Mouse (Mus musculus): ENCODE results near the gene Cadm1. TPM values are rescaled to one million over a fixed set of nuclear protein-coding genes. Genes with fewer than 3 reads are reported as not detected.

Gene Cadm1
- polyA plus RNA-seq, 1 experiment from 2014 or later, result 192 TPM

DNA sequence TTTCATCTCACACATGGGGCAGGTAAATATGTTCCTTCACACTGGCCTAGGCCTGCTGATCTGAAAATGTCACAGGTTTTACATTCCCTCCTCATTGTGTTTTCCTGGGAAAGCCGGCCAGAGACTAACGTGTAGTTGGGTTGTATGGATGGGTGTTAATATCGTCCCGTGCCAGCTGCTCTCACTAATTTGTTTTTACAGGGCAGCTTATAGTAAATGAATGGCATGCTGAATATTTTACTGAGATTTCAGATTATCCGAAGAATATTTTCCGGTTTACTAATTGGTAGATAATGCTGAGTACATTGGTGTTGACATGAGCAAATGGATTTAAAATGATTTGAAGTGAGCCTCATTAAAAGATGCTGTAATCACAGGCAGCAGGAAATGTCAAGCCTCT, 37.9 kb downstream of the Cadm1 start:
- Histone ChIP-seq H3K27me3 (ENCODE audit: control insufficient read depth, insufficient read depth, low read length) (no peaks in the 10 kb centered on the region), H3K36me3 (ENCODE audit: control insufficient read depth, insufficient read depth, low read length) (no peaks in the 10 kb centered on the region), H3K9me3 (ENCODE audit: control insufficient read depth, low read length) (no peaks in the 10 kb centered on the region), H3K4me3 (ENCODE audit: low read depth, low read length) (no peak overlapping the region), H3K4me1 (ENCODE audit: control insufficient read depth, insufficient read depth, low read length) (peaks cover 10% of the 10 kb centered on the region), H3K9ac (replicated peaks; ENCODE audit: low read depth, low read length) (no peak overlapping the region), H3K27ac (ENCODE audit: low read depth, low read length) (no peak overlapping the region), H3K4me2 (ENCODE audit: low read depth, low read length) (no peak overlapping the region)
- ATAC-seq (ENCODE audit: low read depth), result no peak
- WGBS, result 53% methylated on average over 6 of the region's 6 CpGs

DNA sequence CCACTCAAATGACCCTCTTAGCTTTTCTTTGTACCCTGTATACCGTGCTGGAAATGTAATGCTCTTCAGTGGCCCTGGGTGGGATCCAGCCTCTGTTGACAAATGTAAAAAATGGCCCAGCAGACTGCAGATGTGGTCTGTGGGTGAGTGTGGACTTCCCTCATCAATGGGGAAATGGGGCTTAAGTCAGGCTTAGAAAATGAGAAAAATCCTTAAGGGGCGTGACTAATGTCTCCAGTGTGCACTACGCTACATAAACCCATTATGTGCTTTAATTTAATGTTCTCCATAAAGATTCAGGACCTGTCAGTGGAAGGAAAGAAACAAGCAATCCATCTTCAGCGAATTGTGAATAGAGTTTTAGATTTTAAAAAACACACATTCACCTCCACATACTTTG, 40.2 kb downstream of the Cadm1 start:
- Histone ChIP-seq H3K9ac (replicated peaks; ENCODE audit: low read depth, low read length) (no peak overlapping the region), H3K27me3 (ENCODE audit: control insufficient read depth, insufficient read depth, low read length) (no peaks in the 10 kb centered on the region), H3K4me3 (ENCODE audit: low read depth, low read length) (no peak overlapping the region), H3K4me2 (ENCODE audit: low read depth, low read length) (no peak overlapping the region), H3K9me3 (ENCODE audit: control insufficient read depth, low read length) (no peaks in the 10 kb centered on the region), H3K4me1 (ENCODE audit: control insufficient read depth, insufficient read depth, low read length) (peaks cover 10% of the 10 kb centered on the region), H3K36me3 (ENCODE audit: control insufficient read depth, insufficient read depth, low read length) (no peaks in the 10 kb centered on the region), H3K27ac (ENCODE audit: low read depth, low read length) (no peak overlapping the region)
- no peak for ATAC-seq (ENCODE audit: low read depth)
- 24% methylated on average over 4 of the region's 4 CpGs for WGBS

DNA sequence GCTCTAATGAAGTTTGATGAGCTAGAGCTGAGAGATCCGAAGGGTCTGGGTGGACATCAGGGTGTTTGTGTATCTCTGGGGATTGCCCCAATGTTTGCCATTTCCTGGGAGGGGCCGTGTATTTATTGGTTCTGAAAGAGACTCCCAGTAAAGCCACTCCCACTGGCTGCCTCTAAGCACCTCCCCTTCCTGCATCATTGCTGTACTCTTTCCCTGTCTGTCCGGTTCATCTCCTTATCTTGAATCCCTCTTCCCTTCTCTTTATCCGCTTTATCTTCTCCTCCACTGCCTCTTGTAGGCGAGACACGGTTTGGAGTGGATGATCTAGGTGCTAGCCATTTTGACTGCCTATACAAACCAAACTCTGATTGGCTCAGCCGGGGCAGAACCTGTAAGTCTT, 41.5 kb downstream of the Cadm1 start:
- Histone ChIP-seq H3K27me3 (ENCODE audit: control insufficient read depth, insufficient read depth, low read length) (no peaks in the 10 kb centered on the region), H3K4me1 (ENCODE audit: control insufficient read depth, insufficient read depth, low read length) (peaks cover 10% of the 10 kb centered on the region), H3K36me3 (ENCODE audit: control insufficient read depth, insufficient read depth, low read length) (no peaks in the 10 kb centered on the region), H3K9me3 (ENCODE audit: control insufficient read depth, low read length) (no peaks in the 10 kb centered on the region), H3K27ac (ENCODE audit: low read depth, low read length) (no peak overlapping the region), H3K4me3 (ENCODE audit: low read depth, low read length) (no peak overlapping the region), H3K4me2 (ENCODE audit: low read depth, low read length) (no peak overlapping the region), H3K9ac (replicated peaks; ENCODE audit: low read depth, low read length) (no peak overlapping the region)
- ATAC-seq (ENCODE audit: low read depth), result no peak
- WGBS, result 84% methylated on average over 7 of the region's 7 CpGs

DNA sequence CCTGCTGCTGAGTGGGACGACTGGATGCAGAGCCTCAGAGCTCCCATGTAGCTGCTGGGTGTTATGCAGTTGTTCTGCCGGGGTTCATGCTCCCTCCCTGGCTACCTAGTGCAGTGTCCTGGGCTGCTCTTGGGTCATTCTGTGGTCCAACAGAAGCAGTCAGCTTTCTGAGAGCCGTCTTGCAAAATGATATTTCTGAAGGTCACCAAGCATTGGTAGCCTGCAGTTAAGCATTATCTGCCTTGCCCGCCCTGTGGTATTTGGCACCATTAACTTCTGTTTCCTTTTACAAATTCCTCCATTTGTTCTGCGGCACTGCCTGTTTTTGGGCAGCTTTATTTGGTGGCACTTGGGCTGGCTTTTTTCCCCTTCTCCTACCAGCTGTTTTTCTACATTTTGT, 42.2 kb downstream of the Cadm1 start:
- Histone ChIP-seq H3K4me3 (ENCODE audit: low read depth, low read length) (no peak overlapping the region), H3K4me2 (ENCODE audit: low read depth, low read length) (no peak overlapping the region), H3K4me1 (ENCODE audit: control insufficient read depth, insufficient read depth, low read length) (peaks cover 10% of the 10 kb centered on the region), H3K27ac (ENCODE audit: low read depth, low read length) (no peak overlapping the region), H3K27me3 (ENCODE audit: control insufficient read depth, insufficient read depth, low read length) (no peaks in the 10 kb centered on the region), H3K9me3 (ENCODE audit: control insufficient read depth, low read length) (no peaks in the 10 kb centered on the region), H3K9ac (replicated peaks; ENCODE audit: low read depth, low read length) (no peak overlapping the region), H3K36me3 (ENCODE audit: control insufficient read depth, insufficient read depth, low read length) (no peaks in the 10 kb centered on the region)
- no peak for ATAC-seq (ENCODE audit: low read depth)
- WGBS, result 82% methylated on average over 5 of the region's 5 CpGs

DNA sequence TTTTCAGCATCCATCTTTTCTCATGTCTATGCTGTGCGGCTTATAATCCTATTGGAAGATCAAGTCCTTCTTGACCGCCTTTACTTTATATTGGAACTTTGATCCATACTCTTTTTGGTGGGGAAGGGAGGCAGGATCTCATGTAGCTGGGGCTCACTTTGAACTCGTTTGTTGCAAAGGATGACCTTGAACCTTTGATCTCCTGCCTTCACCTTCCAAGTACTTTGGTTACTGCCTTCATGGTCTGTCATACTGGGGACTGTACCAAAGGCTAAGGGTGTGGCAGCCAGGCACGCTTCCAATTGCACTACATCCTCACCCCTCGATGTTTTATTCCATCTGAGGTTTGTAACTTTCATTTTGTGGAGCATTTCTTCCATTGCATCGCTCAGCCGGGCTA, 43.5 kb downstream of the Cadm1 start:
- H3K27me3 ChIP-seq (ENCODE audit: control insufficient read depth, insufficient read depth, low read length), result no peaks in the 10 kb centered on the region
- WGBS, result 92% methylated on average over 7 of the region's 7 CpGs
- H3K27ac ChIP-seq (ENCODE audit: low read depth, low read length), result no peak overlapping the region
- H3K4me1 ChIP-seq (ENCODE audit: control insufficient read depth, insufficient read depth, low read length), result peaks cover 10% of the 10 kb centered on the region; the same call in 1 of the 2 replicates
- no peaks in the 10 kb centered on the region for H3K36me3 ChIP-seq (ENCODE audit: control insufficient read depth, insufficient read depth, low read length)
- H3K9me3 ChIP-seq (ENCODE audit: control insufficient read depth, low read length), result no peaks in the 10 kb centered on the region
- H3K9ac ChIP-seq (replicated peaks; ENCODE audit: low read depth, low read length), result no peak overlapping the region
- ATAC-seq (ENCODE audit: low read depth), result no peak
- no peak overlapping the region for H3K4me2 ChIP-seq (ENCODE audit: low read depth, low read length)
- no peak overlapping the region for H3K4me3 ChIP-seq (ENCODE audit: low read depth, low read length)

- Histone ChIP-seq H3K9ac (replicated peaks; ENCODE audit: low read depth, low read length) (no peak overlapping the region), H3K27me3 (ENCODE audit: control insufficient read depth, insufficient read depth, low read length) (no peaks in the 10 kb centered on the region)
Observed at GRCm38 (mm10) chr9:47574710-47575414, 44.9 kb downstream of the Cadm1 start.

DNA sequence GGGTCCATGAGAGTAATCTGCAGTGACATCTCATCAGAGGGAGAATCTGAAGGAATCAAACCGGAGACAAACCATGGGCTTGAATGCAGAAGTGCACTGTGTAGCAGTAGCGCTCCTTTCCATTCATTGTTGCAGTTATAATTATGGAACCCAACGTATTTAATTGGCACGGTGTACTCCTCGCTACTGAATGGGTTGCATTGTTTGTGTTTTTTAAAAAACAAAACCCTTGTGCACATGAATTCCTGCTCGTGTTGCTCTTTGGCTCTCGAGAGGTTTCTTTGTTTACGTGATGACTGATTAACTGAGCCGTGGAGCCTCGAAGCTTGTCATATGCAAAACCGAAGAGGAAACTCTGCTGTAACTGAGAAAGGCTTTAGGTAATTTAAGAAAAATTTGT, 45.8 kb downstream of the Cadm1 start:
- peaks cover 1% of the 10 kb centered on the region; the same call in 1 of the 2 replicates for H3K4me1 ChIP-seq (ENCODE audit: control insufficient read depth, insufficient read depth, low read length)
- no peak overlapping the region for H3K27ac ChIP-seq (ENCODE audit: low read depth, low read length)
- no peak overlapping the region for H3K9ac ChIP-seq (replicated peaks; ENCODE audit: low read depth, low read length)
- no peak for ATAC-seq (ENCODE audit: low read depth)
- H3K9me3 ChIP-seq (ENCODE audit: control insufficient read depth, low read length), result no peaks in the 10 kb centered on the region
- H3K4me2 ChIP-seq (ENCODE audit: low read depth, low read length), result no peak overlapping the region
- H3K27me3 ChIP-seq (ENCODE audit: control insufficient read depth, insufficient read depth, low read length), result no peaks in the 10 kb centered on the region
- no peaks in the 10 kb centered on the region for H3K36me3 ChIP-seq (ENCODE audit: control insufficient read depth, insufficient read depth, low read length)
- 50% methylated on average over 11 of the region's 11 CpGs for WGBS
- no peak overlapping the region for H3K4me3 ChIP-seq (ENCODE audit: low read depth, low read length)

More at GRCm38 (mm10) chr9:47574710-47575414, 44.9 kb downstream of the Cadm1 start:
- Histone ChIP-seq H3K36me3 (ENCODE audit: control insufficient read depth, insufficient read depth, low read length) (no peaks in the 10 kb centered on the region), H3K4me3 (ENCODE audit: low read depth, low read length) (no peak overlapping the region), H3K4me2 (ENCODE audit: low read depth, low read length) (no peak overlapping the region), H3K9me3 (ENCODE audit: control insufficient read depth, low read length) (no peaks in the 10 kb centered on the region), H3K27ac (ENCODE audit: low read depth, low read length) (no peak overlapping the region), H3K4me1 (ENCODE audit: control insufficient read depth, insufficient read depth, low read length) (peaks cover 10% of the 10 kb centered on the region; the same call in 1 of the 2 replicates)
- WGBS, result 75% methylated on average over 7 of the region's 7 CpGs
- no peak for ATAC-seq (ENCODE audit: low read depth)

- Histone ChIP-seq H3K4me2 (ENCODE audit: low read depth, low read length) (no peak overlapping the region), H3K4me1 (ENCODE audit: control insufficient read depth, insufficient read depth, low read length) (no peaks in the 10 kb centered on the region), H3K27ac (ENCODE audit: low read depth, low read length) (no peak overlapping the region), H3K9me3 (ENCODE audit: control insufficient read depth, low read length) (no peaks in the 10 kb centered on the region), H3K9ac (replicated peaks; ENCODE audit: low read depth, low read length) (no peak overlapping the region), H3K27me3 (ENCODE audit: control insufficient read depth, insufficient read depth, low read length) (no peaks in the 10 kb centered on the region), H3K36me3 (ENCODE audit: control insufficient read depth, insufficient read depth, low read length) (no peaks in the 10 kb centered on the region), H3K4me3 (ENCODE audit: low read depth, low read length) (no peak overlapping the region)
- 86% methylated on average over 6 of the region's 6 CpGs for WGBS
- no peak for ATAC-seq (ENCODE audit: low read depth)
Observed at GRCm38 (mm10) chr9:47579464-47579863, 49.5 kb downstream of the Cadm1 start.

GRCm38 (mm10) chr9:47581576-47582365, 51.8 kb downstream of the Cadm1 start:
- Histone ChIP-seq H3K27me3 (ENCODE audit: control insufficient read depth, insufficient read depth, low read length) (no peaks in the 10 kb centered on the region), H3K27ac (ENCODE audit: low read depth, low read length) (no peak overlapping the region)

More at GRCm38 (mm10) chr9:47581576-47582365, 51.8 kb downstream of the Cadm1 start:
- 73% methylated on average over 6 of the region's 6 CpGs for WGBS
- H3K4me2 ChIP-seq (ENCODE audit: low read depth, low read length), result no peak overlapping the region
- H3K36me3 ChIP-seq (ENCODE audit: control insufficient read depth, insufficient read depth, low read length), result no peaks in the 10 kb centered on the region
- H3K9me3 ChIP-seq (ENCODE audit: control insufficient read depth, low read length), result no peaks in the 10 kb centered on the region
- no peak for ATAC-seq (ENCODE audit: low read depth)
- H3K4me3 ChIP-seq (ENCODE audit: low read depth, low read length), result no peak overlapping the region
- peaks cover 13% of the 10 kb centered on the region; the same call in 1 of the 2 replicates for H3K4me1 ChIP-seq (ENCODE audit: control insufficient read depth, insufficient read depth, low read length)
- no peak overlapping the region for H3K9ac ChIP-seq (replicated peaks; ENCODE audit: low read depth, low read length)
